Mouse (Mus musculus): Measurements from ENCODE around the gene Adgrg3. TPM values are rescaled to one million over a fixed set of nuclear protein-coding genes. Genes with fewer than 3 reads are reported as not detected.

The Adgrg3 gene
- polyA plus RNA-seq, 1 experiment from 2014 or later = 2.7 TPM

GRCm38 (mm10) chr8:94983881-94984516, 33.5 kb upstream of the Adgrg3 start:
- Histone ChIP-seq H3K4me3 (peak overlapping the region; percentile 10; the same call in 1 of the 2 replicates), H3K4me2 (replicated peaks) (peak overlapping the region; percentile 36), H3K27ac (replicated peaks) (peak overlapping the region; percentile 56), H3K36me3 (no peaks in the 10 kb centered on the region), H3K27me3 (0 out of 2 replicates have a peak, but pooled peaks cover 5% of the 10 kb centered on the region), H3K4me1 (peaks cover 61% of the 10 kb centered on the region), H3K9ac (replicated peaks) (no peak overlapping the region; the same call in 1 of the 2 replicates), H3K9me3 (no peaks in the 10 kb centered on the region)
- WGBS = 8% methylated on average over 10 of the region's 10 CpGs
- ATAC-seq (ENCODE audit: low FRiP score, low read depth) = peak; percentile 62

- Histone ChIP-seq H3K4me3 (no peak overlapping the region), H3K4me2 (replicated peaks) (peak overlapping the region; percentile 36; the same call in 1 of the 2 replicates), H3K4me1 (peaks cover 61% of the 10 kb centered on the region), H3K9ac (replicated peaks) (no peak overlapping the region), H3K27ac (replicated peaks) (no peak overlapping the region), H3K36me3 (no peaks in the 10 kb centered on the region), H3K27me3 (0 out of 2 replicates have a peak, but pooled peaks cover 5% of the 10 kb centered on the region), H3K9me3 (no peaks in the 10 kb centered on the region)
- ATAC-seq (ENCODE audit: low FRiP score, low read depth) = no peak
- WGBS = 85% methylated on average over 6 of the region's 6 CpGs
These were observed 32.5 kb upstream of the Adgrg3 start for GRCm38 (mm10) chr8:94985023-94985422.

GRCm38 (mm10) chr8:94986676-94987075, 30.8 kb upstream of the Adgrg3 start:
- H3K4me2 ChIP-seq (replicated peaks) = no peak overlapping the region
- H3K4me3 ChIP-seq = no peak overlapping the region
- H3K27me3 ChIP-seq = 0 out of 2 replicates have a peak, but pooled peaks cover 13% of the 10 kb centered on the region
- H3K27ac ChIP-seq (replicated peaks) = no peak overlapping the region
- H3K9ac ChIP-seq (replicated peaks) = no peak overlapping the region
- peaks cover 67% of the 10 kb centered on the region for H3K4me1 ChIP-seq
- ATAC-seq (ENCODE audit: low FRiP score, low read depth) = no peak
- H3K9me3 ChIP-seq = no peaks in the 10 kb centered on the region
- WGBS = 75% methylated on average over 5 of the region's 5 CpGs
- H3K36me3 ChIP-seq = no peaks in the 10 kb centered on the region

DNA sequence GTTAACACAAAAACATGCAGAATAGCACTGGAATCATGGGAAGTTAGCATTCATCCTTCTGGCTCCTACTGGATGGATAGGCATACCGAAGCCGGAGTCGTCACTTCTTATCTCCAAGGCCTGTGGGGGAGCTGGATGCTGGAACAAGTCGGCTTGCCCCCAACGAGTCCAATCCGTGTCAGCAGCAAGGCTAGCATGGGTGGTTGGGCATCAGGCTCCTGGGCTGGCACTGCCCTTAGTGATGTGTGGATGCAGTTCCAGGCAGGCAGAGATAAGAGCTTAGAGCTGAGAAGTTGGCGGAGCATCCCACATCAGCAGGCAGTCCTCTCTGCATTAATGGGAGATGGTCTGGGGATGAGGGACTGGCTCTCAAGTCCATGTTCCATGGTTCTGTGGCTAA, 29.9 kb upstream of the Adgrg3 start:
- H3K9me3 ChIP-seq = no peaks in the 10 kb centered on the region
- H3K27me3 ChIP-seq = 0 out of 2 replicates have a peak, but pooled peaks cover 13% of the 10 kb centered on the region
- H3K36me3 ChIP-seq = no peaks in the 10 kb centered on the region
- H3K9ac ChIP-seq (replicated peaks) = no peak overlapping the region
- H3K27ac ChIP-seq (replicated peaks) = no peak overlapping the region
- WGBS = 89% methylated on average over 7 of the region's 7 CpGs
- no peak for ATAC-seq (ENCODE audit: low FRiP score, low read depth)
- H3K4me1 ChIP-seq = peaks cover 67% of the 10 kb centered on the region
- no peak overlapping the region for H3K4me3 ChIP-seq
- no peak overlapping the region for H3K4me2 ChIP-seq (replicated peaks)

GRCm38 (mm10) chr8:94988619-94989018, 28.9 kb upstream of the Adgrg3 start:
- Histone ChIP-seq H3K9me3 (no peaks in the 10 kb centered on the region), H3K27me3 (0 out of 2 replicates have a peak, but pooled peaks cover 13% of the 10 kb centered on the region), H3K4me2 (replicated peaks) (no peak overlapping the region), H3K9ac (replicated peaks) (no peak overlapping the region), H3K36me3 (no peaks in the 10 kb centered on the region), H3K4me1 (peaks cover 67% of the 10 kb centered on the region), H3K27ac (replicated peaks) (no peak overlapping the region), H3K4me3 (no peak overlapping the region)
- no peak for ATAC-seq (ENCODE audit: low FRiP score, low read depth)
- WGBS = 90% methylated on average over 6 of the region's 6 CpGs

GRCm38 (mm10) chr8:94989711-94990110, 27.8 kb upstream of the Adgrg3 start:
- WGBS = 91% methylated on average over 4 of the region's 4 CpGs
- Histone ChIP-seq H3K4me3 (no peak overlapping the region), H3K36me3 (no peaks in the 10 kb centered on the region), H3K27ac (replicated peaks) (no peak overlapping the region), H3K9ac (replicated peaks) (no peak overlapping the region), H3K4me1 (peaks cover 59% of the 10 kb centered on the region), H3K4me2 (replicated peaks) (no peak overlapping the region), H3K9me3 (no peaks in the 10 kb centered on the region), H3K27me3 (0 out of 2 replicates have a peak, but pooled peaks cover 13% of the 10 kb centered on the region)
- no peak for ATAC-seq (ENCODE audit: low FRiP score, low read depth)

GRCm38 (mm10) chr8:94990598-94991453, 26.7 kb upstream of the Adgrg3 start:
- WGBS = 76% methylated on average over 11 of the region's 11 CpGs
- H3K4me2 ChIP-seq (replicated peaks) = no peak overlapping the region
- H3K9me3 ChIP-seq = no peaks in the 10 kb centered on the region
- H3K27me3 ChIP-seq = 0 out of 2 replicates have a peak, but pooled peaks cover 13% of the 10 kb centered on the region
- H3K36me3 ChIP-seq = no peaks in the 10 kb centered on the region
- H3K9ac ChIP-seq (replicated peaks) = no peak overlapping the region
- 0 out of 2 replicates have a peak overlapping the region, but pooled peaks have one; percentile 39 for H3K27ac ChIP-seq (replicated peaks)
- H3K4me1 ChIP-seq = peaks cover 55% of the 10 kb centered on the region
- ATAC-seq (ENCODE audit: low FRiP score, low read depth) = no peak
- H3K4me3 ChIP-seq = no peak overlapping the region

DNA sequence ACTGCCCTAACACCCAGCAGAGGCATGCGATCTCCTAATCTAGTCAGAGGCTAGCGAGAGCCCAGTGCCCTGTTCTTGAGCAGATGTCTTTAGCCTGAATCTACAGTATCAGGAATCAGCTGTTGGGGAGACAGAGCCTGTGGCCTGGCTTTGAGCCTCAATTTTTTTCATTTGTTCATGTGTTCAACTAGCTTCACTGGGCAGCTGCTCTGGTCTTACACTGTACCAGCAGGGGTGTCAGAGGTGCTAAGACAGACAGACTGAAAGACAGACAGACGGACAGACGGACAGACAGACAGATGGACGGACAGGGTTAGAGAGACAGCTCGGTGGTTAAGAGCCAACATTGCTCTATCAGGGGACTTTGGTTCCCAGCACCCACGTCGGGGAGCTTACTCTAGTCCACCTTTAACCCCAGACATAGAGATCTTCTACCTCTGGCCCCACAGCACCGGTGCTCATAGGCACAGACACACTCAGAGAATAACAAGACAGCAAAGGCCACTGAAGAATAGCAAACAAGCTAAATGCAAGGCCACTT, 26.0 kb upstream of the Adgrg3 start:
- H3K9ac ChIP-seq (replicated peaks) = no peak overlapping the region
- peak overlapping the region; percentile 39; the same call in 1 of the 2 replicates for H3K27ac ChIP-seq (replicated peaks)
- H3K4me1 ChIP-seq = peaks cover 55% of the 10 kb centered on the region
- H3K9me3 ChIP-seq = no peaks in the 10 kb centered on the region
- WGBS = 83% methylated on average over 9 of the region's 9 CpGs
- H3K36me3 ChIP-seq = no peaks in the 10 kb centered on the region
- ATAC-seq (ENCODE audit: low FRiP score, low read depth) = no peak
- H3K27me3 ChIP-seq = 0 out of 2 replicates have a peak, but pooled peaks cover 13% of the 10 kb centered on the region
- H3K4me2 ChIP-seq (replicated peaks) = no peak overlapping the region
- H3K4me3 ChIP-seq = no peak overlapping the region

GRCm38 (mm10) chr8:94992010-94992409, 25.5 kb upstream of the Adgrg3 start:
- Histone ChIP-seq H3K27me3 (0 out of 2 replicates have a peak, but pooled peaks cover 13% of the 10 kb centered on the region), H3K27ac (replicated peaks) (peak overlapping the region; percentile 99), H3K4me1 (peaks cover 55% of the 10 kb centered on the region), H3K36me3 (no peaks in the 10 kb centered on the region), H3K4me2 (replicated peaks) (no peak overlapping the region), H3K9me3 (no peaks in the 10 kb centered on the region), H3K9ac (replicated peaks) (peak overlapping the region; percentile 24; the same call in 1 of the 2 replicates), H3K4me3 (no peak overlapping the region)
- no peak for ATAC-seq (ENCODE audit: low FRiP score, low read depth)
- 83% methylated on average over 4 of the region's 4 CpGs for WGBS

DNA sequence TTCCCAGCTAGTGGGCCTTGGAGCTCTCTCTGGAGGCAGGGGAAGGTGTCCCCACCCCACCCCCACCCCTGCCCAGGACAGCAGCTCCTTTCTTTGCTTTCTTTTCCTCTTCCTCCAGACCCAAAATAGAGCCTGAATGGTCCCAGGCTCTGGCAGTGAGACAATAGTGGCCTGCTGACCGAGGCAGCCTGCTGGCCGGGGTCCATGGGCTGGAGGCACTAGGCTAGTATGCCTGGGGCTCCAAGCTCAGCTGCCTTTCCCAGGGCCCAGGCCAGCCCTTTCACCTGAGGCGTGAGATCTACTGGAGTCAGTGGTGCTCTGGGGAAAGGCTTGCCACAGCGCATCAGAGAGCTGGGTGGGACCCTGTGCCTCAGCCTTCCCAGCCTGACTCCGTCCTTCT, 25.0 kb upstream of the Adgrg3 start:
- Histone ChIP-seq H3K27me3 (0 out of 2 replicates have a peak, but pooled peaks cover 13% of the 10 kb centered on the region), H3K36me3 (0 out of 2 replicates have a peak, but pooled peaks cover under 1% of the 10 kb centered on the region), H3K4me3 (no peak overlapping the region), H3K4me1 (peaks cover 56% of the 10 kb centered on the region), H3K9ac (replicated peaks) (peak overlapping the region; percentile 24; the same call in 1 of the 2 replicates), H3K27ac (replicated peaks) (peak overlapping the region; percentile 99), H3K4me2 (replicated peaks) (peak overlapping the region; percentile 22; the same call in 1 of the 2 replicates), H3K9me3 (no peaks in the 10 kb centered on the region)
- ATAC-seq (ENCODE audit: low FRiP score, low read depth) = no peak
- WGBS = 33% methylated on average over 5 of the region's 5 CpGs

GRCm38 (mm10) chr8:94992996-94993724, 24.3 kb upstream of the Adgrg3 start:
- Histone ChIP-seq H3K27ac (replicated peaks) (peak overlapping the region; percentile 99), H3K27me3 (0 out of 2 replicates have a peak, but pooled peaks cover 7% of the 10 kb centered on the region), H3K4me1 (peaks cover 63% of the 10 kb centered on the region), H3K4me3 (no peak overlapping the region), H3K4me2 (replicated peaks) (peak overlapping the region; percentile 89), H3K36me3 (0 out of 2 replicates have a peak, but pooled peaks cover 7% of the 10 kb centered on the region), H3K9me3 (no peaks in the 10 kb centered on the region), H3K9ac (replicated peaks) (peak overlapping the region; percentile 78)
- 56% methylated on average over 9 of the region's 9 CpGs for WGBS
- no peak for ATAC-seq (ENCODE audit: low FRiP score, low read depth)

All from midbrain, embryonic 12.5 days (tissue).